Mouse (Mus musculus) G1E (cell line): ENCODE data around the gene Nod1.

ENCODE experiments used
- CTCF ChIP-seq: IDR thresholded peaks from 2 replicates; pipeline ENCODE4 v1.5.1; 2012; ENCODE audit warnings: low read depth, low read length, inconsistent platforms, mixed read lengths
- GATA1 ChIP-seq: IDR thresholded peaks from 2 replicates; pipeline ENCODE4 v1.6.1; 2012; ENCODE audit warnings: borderline replicate concordance, low read length, inconsistent platforms, mixed read lengths
- GATA2 ChIP-seq: IDR thresholded peaks from 2 replicates; pipeline ENCODE4 v1.6.1; 2012; ENCODE audit warnings: low read depth, low read length, inconsistent platforms, borderline replicate concordance
- POLR2AphosphoS5 ChIP-seq: IDR thresholded peaks from 2 replicates; pipeline ENCODE4 v1.6.1; 2012; ENCODE audit warnings: low read depth, low read length, inconsistent platforms; ENCODE audit not compliant: insufficient replicate concordance
- TAL1 ChIP-seq: conservative IDR thresholded peaks from 2 replicates; pipeline ENCODE4 v1.6.1; 2012; ENCODE audit warnings: low read depth, low read length, inconsistent platforms, mixed read lengths

- TF ChIP-seq CTCF (no peak), TAL1 (no peak), GATA1 (no peak), POLR2AphosphoS5 (no peak), GATA2 (no peak)
Observed at GRCm38 (mm10) chr6:54957655-54958054, 14.8 kb downstream of the Nod1 start.
